Mouse (Mus musculus) stomach, embryonic 15.5 days (tissue): ENCODE results near the gene Lcn10. TPM values are rescaled to one million over a fixed set of nuclear protein-coding genes. Genes with fewer than 3 reads are reported as not detected.
"Not testable (repeated sequence)": the region's sequence is repeated elsewhere in the genome, so short reads cannot be mapped to it uniquely, and the experiment has no call there.

Experiments used
- ATAC-seq: fragments of 200-750 bp; cut with Nextera tagmentation; 2 replicates; pipeline ENCODE4 v1.8.0; 2017; ENCODE audit warnings: low read depth, moderate number of reproducible peaks, moderate TSS enrichment; ENCODE audit not compliant: insufficient read depth, low FRiP score
- H3K27ac ChIP-seq: fragments of 300-500 bp; sonication (generic); 2 replicates; pipeline ENCODE4 v1.5.1; 2015; ENCODE audit warnings: mild to moderate bottlenecking, inconsistent platforms
- H3K27me3 ChIP-seq: fragments of 300-500 bp; sonication (generic); replicated peaks from 2 replicates; pipeline ENCODE4 v1.6.1; 2015; ENCODE audit warnings: inconsistent platforms
- H3K36me3 ChIP-seq: fragments of 300-500 bp; sonication (generic); 2 replicates; pipeline ENCODE4 v1.6.1; 2015; ENCODE audit warnings: inconsistent platforms
- H3K4me1 ChIP-seq: fragments of 300-500 bp; sonication (generic); 2 replicates; pipeline ENCODE4 v1.6.1; 2015; ENCODE audit warnings: inconsistent platforms
- H3K4me2 ChIP-seq: fragments of 300-500 bp; sonication (generic); 2 replicates; pipeline ENCODE4 v1.6.1; 2015; ENCODE audit warnings: mild to moderate bottlenecking, inconsistent platforms
- H3K4me3 ChIP-seq: fragments of 300-500 bp; sonication (generic); replicated peaks from 2 replicates; pipeline ENCODE4 v1.5.1; 2015; ENCODE audit warnings: inconsistent platforms
- H3K9ac ChIP-seq: fragments of 300-500 bp; sonication (generic); 2 replicates; pipeline ENCODE4 v1.6.1; 2015; ENCODE audit warnings: inconsistent platforms
- H3K9me3 ChIP-seq: fragments of 300-500 bp; sonication (generic); 2 replicates; pipeline ENCODE4 v1.6.1; 2016; ENCODE audit warnings: inconsistent platforms
- WGBS: fragments of 180-500 bp; shearing (Covaris S2); methylation state at CpG from one replicate; pipeline ENCODE4 v1.1.7; 2015; 5-methylcytosine and 5-hydroxymethylcytosine counted together
- polyA plus RNA-seq: library from polyadenylated mRNA; unstranded; fragments of >200 nt; fragmentation: Nextera tagmentation; extraction: Ambion mirVana; gene quantifications from 2 replicates; pipeline ENCODE4 v1.2.1, GENCODE M21; 2015

Gene Lcn10
- polyA plus RNA-seq, 1 experiment from 2014 or later: not detected

GRCm38 (mm10) chr2:25666516-25666915 lies 16.0 kb upstream of the Lcn10 start:
- WGBS: 65% methylated on average over 1 of the region's 1 CpGs
- H3K36me3 ChIP-seq: no peaks in the 10 kb centered on the region
- no peaks in the 10 kb centered on the region for H3K27me3 ChIP-seq
- H3K4me2 ChIP-seq: no peak overlapping the region
- no peak overlapping the region for H3K4me3 ChIP-seq
- ATAC-seq: no peak
- no peaks in the 10 kb centered on the region for H3K9me3 ChIP-seq
- H3K9ac ChIP-seq: no peak overlapping the region
- no peak overlapping the region for H3K27ac ChIP-seq
- H3K4me1 ChIP-seq: no peaks in the 10 kb centered on the region

- no peak for ATAC-seq
- WGBS: 72% methylated on average over 3 of the region's 3 CpGs
Observed at GRCm38 (mm10) chr2:25676486-25676885, 6.0 kb upstream of the Lcn10 start, which contains the start of gene Lcn6. Lcn6 (plus strand) TSS chr2:25676786.

GRCm38 (mm10) chr2:25679559-25679958 lies 3.0 kb upstream of the Lcn10 start:
- ATAC-seq: no peak
- Histone ChIP-seq H3K4me1 (no peaks in the 10 kb centered on the region), H3K9ac (no peak overlapping the region), H3K36me3 (no peaks in the 10 kb centered on the region), H3K27me3 (no peaks in the 10 kb centered on the region), H3K4me3 (no peak overlapping the region), H3K9me3 (no peaks in the 10 kb centered on the region), H3K4me2 (no peak overlapping the region), H3K27ac (no peak overlapping the region)
- 78% methylated on average over 6 of the region's 6 CpGs for WGBS

More at GRCm38 (mm10) chr2:25676486-25676885, 6.0 kb upstream of the Lcn10 start, which contains the start of gene Lcn6:
- H3K4me3 ChIP-seq: no peak within 1 kb of the TSS
- no peaks in the 10 kb centered on the region for H3K27me3 ChIP-seq
- no peak within 1 kb of the TSS for H3K9ac ChIP-seq
- H3K9me3 ChIP-seq: no peaks in the 10 kb centered on the region
- no peaks in the 10 kb centered on the region for H3K36me3 ChIP-seq
- H3K4me2 ChIP-seq: no peak within 1 kb of the TSS
- no peaks in the 10 kb centered on the region for H3K4me1 ChIP-seq
- no peak within 1 kb of the TSS for H3K27ac ChIP-seq

DNA sequence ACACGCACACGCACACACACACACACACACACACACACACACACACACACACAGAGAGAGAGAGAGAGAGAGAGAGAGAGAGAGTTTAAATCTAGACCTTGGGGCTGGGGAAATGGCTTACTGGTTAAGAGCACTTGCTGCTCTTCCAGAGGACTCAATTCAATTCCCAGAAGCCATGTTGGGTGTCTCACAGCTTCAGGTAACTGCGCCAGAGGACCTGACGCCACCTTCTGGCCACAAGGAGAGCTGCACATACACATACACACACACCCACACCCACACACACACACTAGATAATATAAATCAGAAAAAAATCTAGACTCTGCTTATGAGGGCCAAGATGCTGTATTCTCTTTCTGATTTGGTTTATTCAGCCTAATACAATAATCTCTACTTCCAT lies 4.4 kb downstream of the Lcn10 start:
- ATAC-seq: no peak

GRCm38 (mm10) chr2:25694605-25695004 lies 12.1 kb downstream of the Lcn10 start:
- H3K4me3 ChIP-seq: no peak overlapping the region
- H3K9me3 ChIP-seq: no peaks in the 10 kb centered on the region
- H3K4me1 ChIP-seq: no peaks in the 10 kb centered on the region
- no peak overlapping the region for H3K9ac ChIP-seq
- ATAC-seq: peak; percentile 63; the same call in 1 of the 2 replicates
- no peak overlapping the region for H3K27ac ChIP-seq
- H3K4me2 ChIP-seq: no peak overlapping the region
- H3K36me3 ChIP-seq: no peaks in the 10 kb centered on the region
- no peaks in the 10 kb centered on the region for H3K27me3 ChIP-seq

More for the DNA sequence above, 4.4 kb downstream of the Lcn10 start:
- WGBS: 65% methylated on average over 4 of the region's 4 CpGs
- Histone ChIP-seq H3K9ac (no peak overlapping the region), H3K27ac (no peak overlapping the region), H3K4me2 (no peak overlapping the region), H3K36me3 (no peaks in the 10 kb centered on the region), H3K9me3 (no peaks in the 10 kb centered on the region), H3K27me3 (no peaks in the 10 kb centered on the region), H3K4me1 (no peaks in the 10 kb centered on the region), H3K4me3 (no peak overlapping the region)

GRCm38 (mm10) chr2:25696951-25697350 lies 14.4 kb downstream of the Lcn10 start:
- Histone ChIP-seq H3K27me3 (no peaks in the 10 kb centered on the region), H3K27ac (no peak overlapping the region), H3K36me3 (no peaks in the 10 kb centered on the region), H3K9ac (no peak overlapping the region), H3K4me2 (no peak overlapping the region), H3K4me3 (no peak overlapping the region), H3K4me1 (no peaks in the 10 kb centered on the region), H3K9me3 (no peaks in the 10 kb centered on the region)
- ATAC-seq: no peak
- WGBS: 63% methylated on average over 4 of the region's 4 CpGs

- no peak for ATAC-seq
Observed at GRCm38 (mm10) chr2:25698696-25699095, 16.2 kb downstream of the Lcn10 start.

GRCm38 (mm10) chr2:25699743-25700142 lies 17.2 kb downstream of the Lcn10 start, which contains the start of gene Obp2a:
Obp2a (plus strand) TSS chr2:25700043.
- not testable (repeated sequence) for H3K9me3 ChIP-seq, H3K4me1 ChIP-seq, H3K36me3 ChIP-seq, H3K27me3 ChIP-seq, H3K4me2 ChIP-seq, H3K9ac ChIP-seq, ATAC-seq, H3K4me3 ChIP-seq, H3K27ac ChIP-seq
- 63% methylated on average over 3 of the region's 3 CpGs for WGBS

More at GRCm38 (mm10) chr2:25698696-25699095, 16.2 kb downstream of the Lcn10 start:
- Histone ChIP-seq H3K4me3 (no peak overlapping the region), H3K27ac (no peak overlapping the region), H3K9ac (no peak overlapping the region), H3K36me3 (no peaks in the 10 kb centered on the region), H3K4me1 (no peaks in the 10 kb centered on the region), H3K9me3 (no peaks in the 10 kb centered on the region), H3K27me3 (no peaks in the 10 kb centered on the region), H3K4me2 (no peak overlapping the region)
- 89% methylated on average over 2 of the region's 2 CpGs for WGBS

GRCm38 (mm10) chr2:25701001-25701400 lies 18.5 kb downstream of the Lcn10 start:
- no peak overlapping the region for H3K27ac ChIP-seq
- H3K27me3 ChIP-seq: no peaks in the 10 kb centered on the region
- no peaks in the 10 kb centered on the region for H3K36me3 ChIP-seq
- no peak overlapping the region for H3K4me3 ChIP-seq
- no peak overlapping the region for H3K4me2 ChIP-seq
- ATAC-seq: no peak
- H3K4me1 ChIP-seq: no peaks in the 10 kb centered on the region
- no peaks in the 10 kb centered on the region for H3K9me3 ChIP-seq
- WGBS: 73% methylated on average over 5 of the region's 5 CpGs
- no peak overlapping the region for H3K9ac ChIP-seq

DNA sequence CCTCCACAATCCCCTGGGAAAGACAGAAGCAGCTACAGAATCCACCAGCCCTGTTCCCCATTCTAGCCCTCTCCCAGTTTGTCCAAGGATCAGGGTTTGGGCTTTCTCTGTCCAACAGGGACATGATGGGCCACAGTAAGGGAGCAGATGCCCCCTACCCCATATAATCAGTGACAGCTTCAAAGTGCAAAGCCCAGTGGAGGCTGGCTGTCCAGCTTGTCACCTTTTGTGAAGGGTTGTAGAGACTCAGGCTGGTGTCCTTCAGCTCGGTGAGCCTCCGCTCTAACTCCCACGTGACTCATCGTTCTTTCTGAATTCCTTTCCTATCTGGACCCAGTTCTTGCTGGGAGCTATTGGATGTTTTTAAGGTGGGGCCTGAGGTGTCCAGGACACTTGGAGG lies 21.2 kb downstream of the Lcn10 start:
- Histone ChIP-seq H3K4me2 (no peak overlapping the region), H3K36me3 (no peaks in the 10 kb centered on the region), H3K27ac (no peak overlapping the region), H3K9me3 (no peaks in the 10 kb centered on the region), H3K4me3 (no peak overlapping the region), H3K9ac (no peak overlapping the region), H3K27me3 (no peaks in the 10 kb centered on the region), H3K4me1 (peaks cover 7% of the 10 kb centered on the region; the same call in 1 of the 2 replicates)
- ATAC-seq: no peak
- 65% methylated on average over 4 of the region's 4 CpGs for WGBS

DNA sequence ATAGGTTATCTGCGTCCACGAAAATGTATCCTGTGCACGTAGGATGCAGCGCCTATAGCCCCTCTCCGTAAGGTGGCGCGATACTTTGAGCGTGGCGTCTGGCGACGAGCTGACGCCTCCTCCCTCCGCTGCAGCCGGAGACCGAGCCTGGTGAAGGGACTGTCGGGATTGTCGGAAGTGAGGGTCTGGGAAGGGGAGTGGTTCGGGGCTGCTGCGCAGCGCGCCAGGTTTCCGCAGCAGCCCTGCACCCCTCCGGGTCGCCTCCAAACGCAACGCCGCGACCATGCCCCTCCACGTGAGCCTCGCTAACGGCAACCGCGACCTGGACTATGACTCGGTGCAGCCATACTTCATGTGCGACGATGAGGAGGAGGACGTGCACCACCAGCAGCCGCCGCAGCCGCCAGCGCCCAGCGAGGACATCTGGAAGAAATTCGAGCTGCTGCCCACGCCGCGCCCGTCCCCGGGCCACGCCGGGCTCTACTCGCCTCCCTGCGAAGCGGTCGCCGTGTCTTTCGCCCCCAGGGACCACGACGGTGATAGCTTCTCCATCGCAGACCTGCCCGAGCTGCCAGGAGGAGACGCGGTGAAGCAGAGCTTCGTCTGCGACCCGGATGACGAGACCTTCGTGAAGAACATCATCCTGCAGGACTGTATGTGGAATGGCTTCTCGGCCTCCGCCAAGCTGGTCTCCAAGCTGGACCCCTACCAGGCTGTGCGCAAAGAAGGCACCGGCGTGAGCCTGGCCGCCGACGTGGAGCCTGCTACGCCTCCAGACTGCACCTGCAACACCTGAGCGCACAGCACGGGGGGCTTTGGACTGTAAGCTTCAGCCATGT lies 24.3 kb downstream of the Lcn10 start, which contains the start of gene Bmyc:
Gene Bmyc (plus strand): TSS at position 97 of the 839 bp plus-strand sequence.
- peak; percentile 90 for ATAC-seq
- Histone ChIP-seq H3K9ac (peak within 1 kb of the TSS; percentile 65), H3K27ac (peak within 1 kb of the TSS; percentile 72), H3K27me3 (no peaks in the 10 kb centered on the region), H3K4me2 (peak within 1 kb of the TSS; percentile 84), H3K9me3 (no peaks in the 10 kb centered on the region), H3K36me3 (no peaks in the 10 kb centered on the region), H3K4me3 (peak within 1 kb of the TSS; percentile 75), H3K4me1 (peaks cover 7% of the 10 kb centered on the region; the same call in 1 of the 2 replicates)
- under 1% methylated on average over 78 of the region's 78 CpGs for WGBS

DNA sequence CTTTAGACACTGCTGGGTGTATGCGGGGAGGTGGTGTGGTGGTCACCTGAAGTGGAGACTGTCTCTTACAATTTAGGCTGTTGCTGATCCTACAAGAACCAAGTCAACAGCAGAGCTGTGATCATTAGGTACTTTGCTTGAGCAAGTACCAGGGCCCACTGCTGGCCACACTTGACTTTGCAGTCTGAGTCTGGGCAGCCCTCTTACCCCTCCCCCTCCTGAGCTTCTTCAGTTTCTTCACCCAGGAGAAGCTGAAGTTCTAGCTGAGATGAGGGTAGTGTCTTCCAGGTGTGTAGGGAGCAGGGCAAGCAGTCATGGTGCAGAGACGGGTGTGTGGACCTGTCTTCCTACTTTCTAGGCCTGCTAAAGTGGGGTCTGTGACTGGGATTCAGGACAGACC lies 25.6 kb downstream of the Lcn10 start:
- Histone ChIP-seq H3K9ac (no peak overlapping the region), H3K4me2 (peak overlapping the region; percentile 35), H3K27me3 (no peaks in the 10 kb centered on the region), H3K36me3 (no peaks in the 10 kb centered on the region), H3K27ac (no peak overlapping the region), H3K4me3 (peak overlapping the region; percentile 1; the same call in 1 of the 2 replicates), H3K4me1 (peaks cover 7% of the 10 kb centered on the region; the same call in 1 of the 2 replicates), H3K9me3 (no peaks in the 10 kb centered on the region)
- ATAC-seq: no peak
- WGBS: 83% methylated on average over 2 of the region's 2 CpGs
